Mouse (Mus musculus) R1 (cell line): ENCODE measurements around the gene Pou2f1.

Experiments used
- DNase-seq: peaks from one replicate; pipeline ENCODE4 v3.0.0-alpha.2; 2018; ENCODE audit warnings: low read depth, low spot score

Pou2f1 gene

DNA sequence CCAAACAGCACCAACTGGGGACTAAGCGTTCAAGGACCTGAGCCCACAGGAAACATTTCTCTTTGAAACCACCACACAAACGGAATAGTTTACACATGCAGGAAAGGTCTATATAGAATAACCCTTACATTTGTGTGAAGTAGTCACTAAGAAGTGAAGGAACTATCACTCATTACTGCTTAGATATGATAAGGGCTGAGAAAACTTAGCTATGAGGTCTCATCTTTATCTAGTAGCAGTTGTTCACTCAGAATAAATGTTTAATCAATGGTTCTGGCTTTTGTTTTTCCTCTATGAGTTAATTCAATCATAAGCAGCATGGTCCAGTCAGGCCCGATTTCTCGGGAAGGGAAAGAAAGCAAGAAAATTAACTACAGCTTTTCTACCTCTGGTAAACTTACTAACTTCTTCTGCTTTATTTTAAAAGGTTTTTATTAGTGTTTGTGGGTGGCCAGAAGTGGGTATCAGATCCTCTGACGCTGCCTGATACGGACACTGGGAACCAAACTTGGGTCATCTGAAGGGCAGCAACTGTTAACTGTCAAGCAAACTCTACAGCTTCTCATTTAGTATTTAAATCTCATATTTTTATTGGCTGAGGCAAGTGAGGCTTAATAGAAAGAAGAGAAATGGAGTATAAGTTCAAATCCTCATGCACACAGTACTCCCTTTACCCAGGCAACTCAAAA, 40.7 kb downstream of the Pou2f1 start:
- no peak for DNase-seq

DNA sequence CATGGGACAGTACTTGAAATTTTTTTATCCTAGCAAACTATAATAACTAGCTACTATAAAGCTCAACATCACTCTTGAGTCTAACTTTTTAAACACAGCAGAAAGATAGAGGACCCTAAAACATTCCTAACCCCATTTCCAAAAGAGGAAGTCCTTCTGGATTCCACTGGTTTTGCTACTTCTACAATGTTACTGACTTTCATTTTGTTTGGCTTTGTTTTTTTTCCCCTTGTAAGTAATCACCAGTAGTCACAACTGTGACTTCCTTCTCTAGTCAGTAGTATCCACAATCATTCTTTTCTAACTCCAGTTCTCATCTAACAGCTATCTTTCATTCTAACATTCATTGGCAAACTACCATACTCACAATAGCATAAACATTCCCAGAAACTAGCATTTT, 44.3 kb downstream of the Pou2f1 start:
- DNase-seq = no peak

DNA sequence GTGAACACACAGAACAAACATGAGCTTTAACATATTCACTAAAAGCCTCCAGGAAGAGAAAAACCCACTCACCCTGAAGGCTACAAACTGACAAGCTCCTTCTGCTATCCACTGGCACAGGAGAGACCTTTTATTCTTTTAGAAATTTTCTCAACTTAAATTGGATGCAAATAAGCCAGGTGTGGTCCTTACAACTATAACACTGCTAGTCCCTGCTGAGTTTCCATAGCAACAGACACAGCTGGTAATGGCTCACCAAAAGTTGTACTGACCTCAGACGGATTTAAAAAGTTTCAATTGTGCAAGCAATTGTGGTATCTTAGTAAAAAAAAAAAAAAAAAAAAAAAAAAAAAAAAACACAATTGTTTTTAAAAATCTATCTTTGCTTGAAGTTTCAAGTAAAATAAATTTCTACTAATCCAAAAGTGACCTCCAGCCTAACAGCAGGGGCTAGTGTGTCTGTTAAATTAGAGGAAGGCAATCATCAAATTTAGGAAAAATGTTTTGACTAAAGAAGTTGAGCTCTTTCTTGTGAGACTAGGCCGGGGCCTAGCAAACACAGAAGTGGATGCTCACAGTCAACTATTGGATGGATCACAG, 54.2 kb downstream of the Pou2f1 start:
- peak; percentile 65 for DNase-seq

DNA sequence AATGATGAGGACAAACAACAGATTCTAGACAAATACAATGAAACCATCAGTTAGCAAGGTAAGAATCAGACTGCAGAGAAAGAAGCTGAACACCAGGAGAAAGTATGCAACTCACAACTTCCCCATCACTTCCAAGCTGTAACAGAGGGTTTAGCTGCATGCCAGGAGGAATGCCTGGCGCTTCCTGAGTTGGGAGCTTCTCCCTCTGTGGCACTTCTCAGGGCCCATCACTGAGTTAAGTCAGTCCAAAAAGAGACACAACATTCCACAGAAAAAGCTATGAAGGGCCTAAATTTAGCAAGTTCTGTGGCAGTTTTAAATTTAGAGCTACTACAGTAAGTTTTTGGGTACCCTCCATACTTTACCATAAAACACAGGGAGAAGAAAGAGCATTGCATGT, 59.2 kb downstream of the Pou2f1 start:
- no peak for DNase-seq

DNA sequence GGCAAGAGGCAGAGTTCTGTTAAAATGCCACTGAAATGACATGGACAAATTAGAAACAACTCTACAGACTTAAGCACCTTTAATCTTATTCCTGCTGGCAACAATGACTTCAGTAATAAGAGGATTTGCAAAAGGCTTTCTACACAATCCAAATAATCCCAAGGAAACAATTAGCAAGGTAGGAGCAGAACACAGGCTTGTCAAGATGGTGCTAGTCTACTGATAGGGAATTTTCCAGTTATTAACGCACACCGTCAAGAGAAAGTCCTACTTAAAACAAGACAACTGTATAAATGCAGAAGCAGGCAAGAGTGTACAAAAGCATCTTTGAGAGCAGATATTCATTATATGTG, 67.0 kb downstream of the Pou2f1 start:
- no peak for DNase-seq

DNA sequence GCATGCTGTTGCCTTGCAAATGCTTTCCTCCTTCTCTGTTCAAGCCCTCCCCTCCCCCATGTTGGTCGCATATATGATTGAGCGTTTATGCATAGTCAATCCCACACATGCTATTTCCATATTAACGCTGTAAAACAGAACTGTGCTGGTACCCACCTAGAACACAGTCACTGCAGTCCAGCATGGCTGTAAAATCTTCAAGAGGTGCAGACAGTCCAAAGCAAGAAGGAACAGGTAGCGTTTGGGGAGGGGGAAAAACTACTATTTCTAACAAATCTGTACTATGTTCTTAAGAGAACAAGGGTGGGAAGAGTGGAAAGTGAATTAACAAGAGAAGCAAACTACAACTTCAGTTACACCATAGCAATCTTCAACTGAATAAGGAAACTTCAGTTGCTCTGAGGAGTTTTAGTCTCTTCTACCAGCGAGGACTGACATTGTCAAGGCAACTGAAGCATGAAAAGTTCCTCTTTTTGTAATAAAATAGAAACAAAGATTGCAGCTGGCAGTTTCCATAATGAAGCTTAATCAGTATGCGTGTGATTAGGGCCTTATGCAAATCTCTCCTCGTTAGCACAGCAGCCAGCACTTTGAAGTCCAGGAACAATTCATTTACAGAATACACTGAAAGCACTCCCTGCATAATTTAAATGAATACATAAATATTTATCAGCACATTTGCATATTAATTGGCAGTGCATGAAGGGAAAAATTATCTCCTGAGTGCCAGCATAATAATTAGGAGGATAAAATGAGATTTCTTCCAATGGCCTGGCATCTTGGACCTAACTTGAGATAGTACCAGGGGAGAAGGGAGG, 67.6 kb downstream of the Pou2f1 start:
- no peak for DNase-seq

DNA sequence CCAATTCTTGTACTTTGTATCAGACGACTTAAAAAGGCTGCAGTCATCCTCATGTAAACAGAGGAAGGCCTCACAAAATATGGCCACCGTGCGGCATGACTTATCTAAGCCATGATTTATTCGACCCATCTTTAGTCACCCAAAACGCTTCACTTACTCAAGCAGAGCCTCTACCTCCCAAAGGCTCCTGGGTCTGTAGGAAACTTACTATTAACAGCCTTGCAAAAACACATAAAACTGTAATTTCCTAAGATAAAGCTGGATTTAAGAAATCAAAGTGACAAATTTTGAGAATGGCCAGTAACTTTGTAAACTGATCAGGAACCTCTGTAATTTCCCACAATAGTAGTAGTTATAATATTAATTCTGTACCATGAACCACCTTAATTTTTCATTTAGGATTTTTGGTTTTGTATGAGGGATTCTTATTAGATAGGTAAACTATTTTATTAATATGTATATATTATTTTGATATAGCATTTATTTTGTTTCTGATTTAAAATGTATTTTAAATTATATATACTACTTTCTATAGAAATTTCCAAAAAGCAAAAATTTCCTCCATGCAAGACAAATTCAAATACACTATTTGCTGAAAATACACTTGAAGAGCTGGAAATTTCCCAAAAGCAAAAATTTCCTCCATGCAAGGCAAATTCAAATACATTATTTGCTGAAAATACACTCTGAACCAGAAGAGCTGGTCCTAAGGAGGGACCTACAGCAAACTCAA, 68.4 kb downstream of the Pou2f1 start:
- no peak for DNase-seq

DNA sequence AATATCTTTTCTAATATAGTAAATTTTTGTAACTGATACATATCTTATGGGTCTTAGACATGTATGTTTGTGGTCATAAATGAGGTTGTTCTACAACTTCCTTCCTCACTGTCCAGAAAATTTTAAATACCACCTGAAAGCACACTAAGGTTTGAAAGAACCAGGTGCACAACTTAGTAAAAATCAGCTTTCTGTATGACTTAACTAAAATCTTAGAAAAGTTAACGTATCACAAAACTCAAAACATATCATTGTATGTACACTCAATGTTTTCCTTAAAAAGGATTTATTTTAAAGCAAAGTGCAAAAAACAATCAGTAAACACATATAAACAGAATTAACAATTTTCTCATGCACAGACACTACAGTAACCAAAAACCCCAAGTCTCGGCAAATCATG, 69.6 kb downstream of the Pou2f1 start:
- DNase-seq = no peak

DNA sequence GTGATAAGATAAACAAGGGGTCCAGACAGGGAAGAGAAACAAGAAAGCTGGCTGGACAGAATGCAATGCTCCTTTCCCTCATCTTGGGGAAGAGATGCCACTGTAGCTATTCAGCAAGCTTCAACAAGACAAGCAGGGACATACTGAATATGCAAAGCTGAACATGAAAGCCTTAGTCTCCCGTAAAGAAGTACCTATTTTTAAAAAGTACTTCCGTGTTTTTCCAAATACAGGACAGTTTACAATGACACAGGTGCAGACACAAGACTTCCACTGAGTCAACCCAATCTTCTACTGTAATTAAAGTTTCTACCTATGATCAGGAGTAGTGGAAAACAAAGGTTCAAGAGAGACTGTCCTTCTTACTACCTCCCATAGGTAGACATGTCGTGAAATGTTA, 72.0 kb downstream of the Pou2f1 start:
- DNase-seq = no peak

DNA sequence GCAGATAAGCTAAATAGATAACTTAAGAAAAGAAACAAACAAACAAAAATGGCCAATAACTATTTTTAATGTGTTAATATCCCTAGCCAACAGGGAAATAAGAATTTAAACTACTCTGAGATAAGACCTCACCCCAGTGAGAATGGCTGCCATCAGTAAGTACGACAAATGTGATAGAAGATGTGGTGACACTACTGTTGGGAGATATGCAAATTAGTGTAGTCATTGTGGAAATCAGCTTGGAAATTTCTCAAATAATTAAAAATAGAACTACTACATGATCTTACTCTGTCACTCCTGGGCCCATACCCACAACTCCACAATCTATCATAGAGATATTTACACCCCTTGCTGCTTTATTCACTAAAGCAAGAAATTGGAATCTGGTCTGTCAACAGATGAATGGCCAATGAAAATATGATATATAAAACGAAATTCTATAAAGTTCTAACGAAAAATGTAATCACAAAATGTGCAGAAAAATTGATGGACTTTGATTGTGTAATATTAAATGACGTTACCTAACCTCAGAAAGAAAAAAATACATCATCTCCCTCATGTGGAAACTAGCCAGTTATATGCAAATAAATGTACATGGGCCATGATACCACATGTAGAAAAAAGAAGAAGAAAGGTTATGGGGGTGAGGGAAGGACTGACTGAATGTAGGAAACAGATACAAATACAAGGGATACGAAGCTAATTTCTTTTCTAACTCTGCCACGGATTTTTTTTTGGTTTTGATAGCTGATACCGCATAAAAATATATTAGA, 74.8 kb downstream of the Pou2f1 start:
- no peak for DNase-seq

DNA sequence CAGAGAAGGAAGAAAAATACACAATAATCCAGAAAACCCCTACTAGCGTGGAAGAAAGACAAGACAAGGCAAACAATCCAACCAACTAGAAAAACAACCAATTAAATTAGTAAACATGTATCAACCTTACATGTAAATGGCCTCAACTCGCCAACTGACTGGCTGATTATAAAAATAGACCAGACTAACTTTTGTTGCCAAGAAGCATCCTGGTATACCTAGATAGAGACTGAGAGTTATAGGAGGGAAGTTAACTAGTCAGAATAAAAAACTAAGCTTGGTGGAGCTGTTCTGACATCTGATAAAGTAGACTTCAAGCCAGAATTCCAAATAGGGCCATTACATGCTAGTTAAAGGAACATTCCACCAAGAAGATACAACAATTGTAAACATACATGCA, 77.3 kb downstream of the Pou2f1 start:
- DNase-seq = no peak

DNA sequence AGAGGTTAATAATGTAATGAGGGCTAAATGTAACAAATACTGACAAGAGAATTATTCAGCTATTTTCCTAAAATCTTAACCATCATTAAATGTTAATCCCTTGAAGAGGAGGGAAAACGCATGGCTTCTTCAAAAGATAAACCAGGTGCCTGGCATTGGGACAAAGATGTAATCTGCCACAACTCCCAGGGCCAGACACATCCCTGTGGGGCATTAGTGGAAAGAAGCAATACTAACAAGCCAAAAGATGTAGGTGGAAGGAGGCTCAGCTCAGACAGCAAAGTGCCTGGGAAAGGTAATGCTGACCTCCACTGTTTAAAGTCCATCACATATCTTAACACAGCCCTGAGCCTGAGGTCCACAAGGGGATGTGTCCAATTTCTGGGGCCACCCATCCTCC, 80.0 kb downstream of the Pou2f1 start:
- DNase-seq = no peak

DNA sequence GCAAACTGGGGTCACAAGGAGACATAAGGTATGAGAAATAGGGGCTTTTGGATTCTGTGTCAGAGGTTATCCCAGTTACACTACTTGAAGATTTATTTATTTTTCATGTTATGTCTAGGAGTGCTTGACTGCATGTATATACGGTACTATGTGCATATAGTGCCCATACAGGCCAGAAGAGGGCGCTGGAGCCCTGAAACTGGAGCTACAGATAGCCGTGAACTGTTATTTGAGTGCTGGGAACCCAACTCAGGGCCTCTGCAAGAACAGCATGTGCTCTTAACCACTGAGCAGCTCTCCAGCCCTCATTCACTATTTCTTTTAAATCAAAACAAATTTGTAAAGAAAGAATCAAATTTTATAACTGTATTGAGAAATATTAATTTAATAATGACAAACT, 81.5 kb downstream of the Pou2f1 start:
- peak; percentile 77 for DNase-seq

DNA sequence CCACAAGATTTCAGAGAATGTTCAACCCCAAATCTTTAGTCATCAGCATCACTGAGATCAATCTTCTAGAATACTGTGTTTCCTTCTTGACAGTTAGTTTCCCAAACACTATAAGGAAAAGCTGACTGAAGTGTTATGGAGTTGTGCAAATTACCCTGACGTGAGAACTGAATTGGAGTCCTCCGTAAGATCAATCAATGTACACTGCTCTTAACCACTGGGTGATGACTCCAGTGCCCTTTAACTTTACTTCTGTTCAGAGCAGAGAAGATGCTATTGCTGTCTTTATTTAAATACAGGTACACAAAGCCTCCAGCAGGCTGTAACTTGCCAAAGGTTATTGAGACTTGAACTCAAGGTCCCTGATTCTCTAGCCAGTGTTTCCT, 88.1 kb downstream of the Pou2f1 start:
- no peak for DNase-seq

DNA sequence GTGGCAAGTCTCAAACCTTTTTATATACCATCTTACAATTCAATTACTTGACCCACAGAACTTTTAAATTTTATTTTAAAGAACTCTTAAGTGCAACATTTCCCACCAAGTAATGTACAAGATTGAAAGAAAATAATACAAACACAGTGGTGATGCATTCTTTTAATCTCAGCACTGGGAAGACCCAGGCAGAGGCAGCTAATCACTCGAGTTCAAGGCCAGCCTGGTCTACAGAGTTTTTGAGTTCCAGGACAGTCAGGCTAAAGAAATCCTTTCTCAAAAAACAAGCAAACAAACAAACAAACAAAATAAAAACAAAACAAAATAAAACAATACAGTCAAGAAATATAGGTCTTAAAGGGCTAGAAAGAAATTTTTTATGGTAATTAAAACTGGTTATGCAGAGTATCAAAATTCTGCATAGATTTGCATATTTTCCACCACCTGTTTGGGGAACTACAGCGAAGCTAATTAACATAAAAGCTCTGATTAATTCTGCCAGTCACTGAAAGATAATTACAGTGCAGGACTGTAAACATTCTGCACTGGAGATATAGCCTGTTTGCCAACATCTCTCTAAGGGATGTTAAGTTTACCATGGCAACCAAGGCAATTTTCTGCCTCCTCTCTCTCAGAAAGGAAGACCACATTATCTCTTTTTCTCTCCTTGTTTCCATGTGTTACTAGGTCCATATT, 88.6 kb downstream of the Pou2f1 start:
- DNase-seq = no peak

DNA sequence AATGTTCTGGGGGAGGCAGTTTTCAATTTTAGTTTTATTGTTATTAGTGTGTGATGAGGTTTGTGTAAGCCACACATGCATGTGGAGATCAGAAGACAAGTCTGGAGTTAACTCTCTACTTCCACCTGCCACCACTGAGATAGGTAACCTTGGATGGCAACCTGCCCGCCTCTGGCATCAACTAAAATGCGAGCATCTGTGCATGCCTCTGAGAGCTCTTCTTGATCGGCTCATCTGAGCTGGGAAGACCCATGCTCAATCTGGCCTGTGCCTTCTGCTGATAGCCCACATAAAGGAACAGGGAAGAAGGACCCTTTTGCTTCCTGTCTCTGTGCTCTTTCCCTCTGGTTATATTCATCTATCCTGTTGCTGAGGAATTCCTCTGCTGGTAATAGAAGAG, 93.0 kb downstream of the Pou2f1 start:
- DNase-seq = no peak

DNA sequence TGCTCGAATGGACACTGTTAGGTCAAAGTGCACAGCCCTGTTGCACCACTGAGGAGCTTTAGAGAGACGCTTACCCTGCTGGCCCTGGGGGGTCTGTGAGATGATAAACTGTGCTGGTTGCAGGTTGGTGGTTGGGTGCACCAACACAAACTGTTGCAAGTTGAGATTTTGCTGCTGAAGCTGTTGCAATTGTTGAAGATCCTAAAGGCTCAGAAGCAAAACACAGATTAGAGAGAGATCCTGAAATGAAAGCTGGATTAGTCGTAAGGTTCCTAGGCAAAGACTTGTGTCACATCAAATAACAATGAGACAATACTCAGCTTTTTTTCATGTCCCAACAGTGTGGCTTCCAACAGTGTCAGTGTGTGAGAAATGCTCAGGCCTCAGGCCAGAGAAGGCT, 93.7 kb downstream of the Pou2f1 start:
- no peak for DNase-seq

DNA sequence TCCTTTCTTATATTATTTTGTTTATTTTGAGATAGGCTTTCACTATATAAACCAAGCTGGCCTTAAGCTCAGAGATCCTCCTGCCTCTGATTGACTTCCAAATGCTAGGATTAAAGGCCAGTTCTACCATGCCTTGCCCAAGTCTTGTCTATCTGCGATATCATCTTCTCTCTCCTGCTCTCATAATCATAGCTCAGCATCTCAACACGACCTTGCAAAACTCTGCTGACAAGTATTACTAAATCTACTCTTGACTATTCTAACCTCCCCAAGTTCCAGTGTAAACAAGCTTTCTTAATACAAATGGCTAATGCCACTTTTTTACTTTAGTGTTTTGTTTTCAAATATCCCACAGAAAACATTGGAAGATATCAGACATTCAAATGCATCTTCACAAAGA, 94.3 kb downstream of the Pou2f1 start:
- DNase-seq = no peak

DNA sequence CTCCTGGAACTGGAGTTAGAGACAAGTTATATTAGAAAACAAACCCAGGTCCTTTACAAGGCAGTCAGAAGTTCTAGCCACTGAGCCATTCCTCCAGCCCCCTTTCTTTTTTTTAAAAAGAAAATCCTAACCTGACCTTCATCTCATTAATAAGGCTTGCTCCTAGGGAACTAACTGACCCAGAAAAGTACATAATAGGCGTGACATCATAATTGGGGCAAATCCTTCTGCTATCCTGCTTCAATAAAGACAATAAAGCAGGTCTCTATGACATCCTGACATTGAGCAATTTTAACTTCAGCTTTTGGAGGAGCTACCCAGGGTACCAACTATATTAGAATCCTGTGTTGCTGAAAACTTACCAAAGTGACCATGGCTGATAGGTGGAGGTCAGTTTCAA, 98.9 kb downstream of the Pou2f1 start:
- DNase-seq = no peak

DNA sequence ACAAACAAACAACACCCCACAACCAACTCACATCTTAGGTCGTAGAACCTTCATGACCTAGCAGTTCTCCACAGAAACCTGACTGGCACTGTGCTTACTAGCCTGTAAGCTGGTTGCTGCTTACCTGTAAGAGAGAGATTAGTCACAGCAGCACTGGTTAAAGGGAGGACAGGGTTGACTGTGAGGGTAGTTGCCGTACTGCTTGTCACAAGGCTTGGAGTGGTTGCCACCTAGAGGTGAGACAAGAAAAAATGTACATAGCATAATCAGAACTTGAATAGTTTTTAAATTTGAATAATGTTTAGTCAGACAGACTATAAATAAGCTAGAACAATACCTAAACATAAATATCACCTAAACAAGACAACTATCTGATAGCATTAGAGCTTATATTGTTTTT, 110.8 kb downstream of the Pou2f1 start:
- DNase-seq = no peak
